Mouse (Mus musculus) heart, postnatal 0 days (tissue): ENCODE data around the gene Triap1.

Source experiments
- CTCF ChIP-seq: IDR thresholded peaks from 2 replicates; pipeline ENCODE4 v1.5.1; 2016; ENCODE audit warnings: antibody characterized with exemption, control low read depth, low read depth
- EP300 ChIP-seq: IDR thresholded peaks from 2 replicates; pipeline ENCODE4 v1.6.1; 2016; ENCODE audit warnings: antibody characterized with exemption, low read depth

GRCm38 (mm10) chr5:115312354-115312753 lies 28.7 kb upstream of the Triap1 start:
- TF ChIP-seq EP300 (no peak), CTCF (no peak)
